Mouse (Mus musculus) myocyte (in vitro differentiated cells): Measurements from ENCODE around the gene Mvk. TPM values are rescaled to one million over a fixed set of nuclear protein-coding genes. Genes with fewer than 3 reads are reported as not detected.

Experiments used
- H3K27me3 ChIP-seq: one replicate; pipeline ENCODE4 v1.6.1; 2011; ENCODE audit not compliant: control insufficient read depth, insufficient read depth, insufficient read length
- H3K36me3 ChIP-seq: one replicate; pipeline ENCODE4 v1.6.1; 2011; ENCODE audit not compliant: control insufficient read depth, insufficient read depth
- H3K4me2 ChIP-seq: one replicate; pipeline ENCODE4 v1.6.1; 2011; ENCODE audit warnings: low read depth, control low read depth
- H3K4me3 ChIP-seq: one replicate; pipeline ENCODE4 v1.5.1; 2011; ENCODE audit warnings: mild to moderate bottlenecking, control low read depth, moderate library complexity
- H3K79me2 ChIP-seq: one replicate; pipeline ENCODE4 v1.6.1; 2011; ENCODE audit not compliant: control insufficient read depth, insufficient read depth
- H3ac ChIP-seq: one replicate; pipeline ENCODE4 v1.6.1; 2011; ENCODE audit not compliant: control insufficient read depth, insufficient read length
- CEBPB ChIP-seq: IDR thresholded peaks from 2 replicates; pipeline ENCODE4 v1.6.1; 2011; ENCODE audit warnings: mild to moderate bottlenecking, moderate library complexity; ENCODE audit not compliant: poor library complexity, insufficient read depth, severe bottlenecking
- E2F4 ChIP-seq: IDR thresholded peaks from one replicate; pipeline ENCODE4 v1.6.1; 2011; ENCODE audit warnings: mild to moderate bottlenecking, control low read depth, moderate library complexity; ENCODE audit not compliant: insufficient read depth
- MAX ChIP-seq: IDR thresholded peaks from one replicate; pipeline ENCODE4 v1.6.1; 2011; ENCODE audit warnings: low read depth, mild to moderate bottlenecking, control low read depth
- MYOD1 ChIP-seq, 3 experiments: IDR thresholded peaks; one replicate each; pipeline ENCODE4 v1.6.1; 2011; ENCODE audit warnings: control low read depth in 2 of 3, low read depth in 2 of 3, mild to moderate bottlenecking in 2 of 3, moderate library complexity in 1 of 3; ENCODE audit not compliant: insufficient read length in 2 of 3, control insufficient read depth in 1 of 3
- MYOG ChIP-seq, 3 experiments: IDR thresholded peaks; one replicate each; pipeline ENCODE4 v1.6.1; 2011; ENCODE audit warnings: control low read depth in 2 of 3, low read depth in 2 of 3, mild to moderate bottlenecking in 2 of 3; ENCODE audit not compliant: insufficient read length in 2 of 3, control insufficient read depth in 1 of 3, insufficient read depth in 1 of 3
- POLR2A ChIP-seq: IDR thresholded peaks from one replicate; pipeline ENCODE4 v1.6.1; 2011; ENCODE audit warnings: low read depth, mild to moderate bottlenecking, control low read depth, moderate library complexity; ENCODE audit not compliant: insufficient read length
- POLR2AphosphoS2 ChIP-seq: IDR thresholded peaks from one replicate; pipeline ENCODE4 v1.6.1; 2011; ENCODE audit warnings: low read depth, control low read depth; ENCODE audit not compliant: insufficient read length
- REST ChIP-seq: IDR thresholded peaks from one replicate; pipeline ENCODE4 v1.6.1; 2011; ENCODE audit warnings: mild to moderate bottlenecking, control low read depth, moderate library complexity; ENCODE audit not compliant: insufficient read depth, insufficient read length
- SRF ChIP-seq: IDR thresholded peaks from one replicate; pipeline ENCODE4 v1.6.1; 2011; ENCODE audit warnings: low read depth; ENCODE audit not compliant: control insufficient read depth, insufficient read length
- TCF12 ChIP-seq: IDR thresholded peaks from one replicate; pipeline ENCODE4 v1.6.1; 2011; ENCODE audit warnings: mild to moderate bottlenecking, control low read depth; ENCODE audit not compliant: poor library complexity, insufficient read depth, severe bottlenecking
- TCF3 ChIP-seq: IDR thresholded peaks from one replicate; pipeline ENCODE4 v1.6.1; 2011; ENCODE audit warnings: low read depth, control low read depth; ENCODE audit not compliant: insufficient read length
- USF1 ChIP-seq: IDR thresholded peaks from one replicate; pipeline ENCODE4 v1.6.1; 2011; ENCODE audit warnings: low read depth, mild to moderate bottlenecking, control low read depth, moderate library complexity
- polyA plus RNA-seq: library from polyadenylated mRNA; unstranded; fragments of >200 nt; fragmentation: generic; extraction: Trizol; gene quantifications from one replicate; pipeline ENCODE4 v1.2.1, GENCODE M21; 2012; ENCODE audit warnings: missing spikeins

The Mvk gene
- polyA plus RNA-seq, 1 experiment = 56.6 TPM

GRCm38 (mm10) chr5:114464561-114464960 is 20.5 kb downstream of the Mvk start:
- H3K36me3 ChIP-seq = no peaks in the 10 kb centered on the region
- H3K27me3 ChIP-seq = peaks cover 23% of the 10 kb centered on the region
- H3K4me3 ChIP-seq = no peak overlapping the region
- TF ChIP-seq MYOG (IDR thresholded peaks at IDR 0.05; ENCODE audit: control insufficient read depth in 1 of 3, insufficient read depth in 1 of 3, insufficient read length in 2 of 3, low read depth in 2 of 3) (no peak), REST (no peak), MYOD1 (IDR thresholded peaks at IDR 0.05; ENCODE audit: control insufficient read depth in 1 of 3, insufficient read length in 2 of 3, low read depth in 2 of 3) (no peak), SRF (no peak), USF1 (no peak), TCF3 (no peak), E2F4 (no peak), POLR2A (no peak), MAX (no peak), CEBPB (no peak), TCF12 (no peak), POLR2AphosphoS2 (no peak)
- no peaks in the 10 kb centered on the region for H3K79me2 ChIP-seq
- H3K4me2 ChIP-seq = no peak overlapping the region
- no peak overlapping the region for H3ac ChIP-seq

DNA sequence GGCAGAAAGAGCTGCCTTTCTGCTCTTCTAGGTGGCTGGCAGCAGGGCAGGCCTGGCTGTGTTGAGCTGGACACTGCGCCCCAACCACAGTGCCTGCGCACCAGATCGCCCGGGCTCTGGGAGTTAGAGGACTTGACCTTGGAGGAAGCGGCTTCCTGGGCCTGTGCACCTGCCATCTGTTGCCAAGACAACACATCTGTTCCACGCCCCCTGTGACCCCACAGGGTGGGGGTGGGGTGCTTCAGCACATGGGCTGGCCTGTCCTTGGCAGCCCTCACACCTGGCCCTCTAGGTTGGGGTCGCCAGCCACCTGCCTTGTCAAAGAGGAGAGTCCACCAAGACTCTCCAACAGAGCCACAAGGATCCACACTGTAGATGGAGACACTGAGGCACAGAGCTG is 21.6 kb downstream of the Mvk start:
- no peak overlapping the region for H3ac ChIP-seq
- TF ChIP-seq USF1 = no peak
- TF ChIP-seq REST = no peak
- H3K36me3 ChIP-seq = no peaks in the 10 kb centered on the region
- peaks cover 24% of the 10 kb centered on the region for H3K27me3 ChIP-seq
- no peak overlapping the region for H3K4me3 ChIP-seq
- H3K4me2 ChIP-seq = no peak overlapping the region
- H3K79me2 ChIP-seq = no peaks in the 10 kb centered on the region

DNA sequence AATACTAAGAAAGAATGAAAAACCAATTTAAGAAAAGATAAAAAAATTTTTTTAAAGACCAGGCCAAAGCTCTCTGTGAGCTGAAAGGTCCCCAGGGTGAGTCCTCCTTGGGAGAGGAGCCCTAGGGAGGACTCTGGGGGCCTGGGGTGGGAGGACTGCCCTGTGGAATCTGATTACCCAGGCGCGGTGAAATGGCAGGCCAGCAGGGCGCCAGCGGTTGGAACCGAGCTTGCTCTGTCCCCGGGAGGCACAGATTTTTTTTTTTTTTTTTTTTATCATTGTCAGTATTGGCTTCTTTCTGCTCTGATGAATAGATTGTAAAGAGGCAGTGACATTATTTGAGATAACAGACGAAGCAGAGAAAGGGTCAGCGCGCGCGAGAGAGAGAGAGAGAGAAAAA is 22.9 kb downstream of the Mvk start:
- Histone ChIP-seq H3K36me3 (no peaks in the 10 kb centered on the region), H3K4me3 (no peak overlapping the region), H3K79me2 (no peaks in the 10 kb centered on the region), H3ac (no peak overlapping the region), H3K4me2 (no peak overlapping the region), H3K27me3 (peaks cover 24% of the 10 kb centered on the region)
- no peak for TF ChIP-seq MAX

GRCm38 (mm10) chr5:114467430-114467829 is 23.4 kb downstream of the Mvk start:
- H3ac ChIP-seq = no peak overlapping the region
- H3K27me3 ChIP-seq = peaks cover 27% of the 10 kb centered on the region
- no peak overlapping the region for H3K4me2 ChIP-seq
- no peak overlapping the region for H3K4me3 ChIP-seq
- H3K36me3 ChIP-seq = no peaks in the 10 kb centered on the region
- TF ChIP-seq TCF3 = no peak
- no peak for TF ChIP-seq E2F4
- TF ChIP-seq POLR2A = no peak
- TF ChIP-seq REST = no peak
- TF ChIP-seq SRF = no peak
- TF ChIP-seq TCF12 = no peak
- no peak for TF ChIP-seq MYOD1 (IDR thresholded peaks at IDR 0.05; ENCODE audit: control insufficient read depth in 1 of 3, insufficient read length in 2 of 3, low read depth in 2 of 3)
- TF ChIP-seq POLR2AphosphoS2 = no peak
- TF ChIP-seq MAX = no peak
- no peak for TF ChIP-seq MYOG (IDR thresholded peaks at IDR 0.05; ENCODE audit: control insufficient read depth in 1 of 3, insufficient read depth in 1 of 3, insufficient read length in 2 of 3, low read depth in 2 of 3)
- no peak for TF ChIP-seq USF1
- TF ChIP-seq CEBPB = no peak
- H3K79me2 ChIP-seq = no peaks in the 10 kb centered on the region

GRCm38 (mm10) chr5:114468007-114468406 is 23.9 kb downstream of the Mvk start:
- no peaks in the 10 kb centered on the region for H3K36me3 ChIP-seq
- H3K4me3 ChIP-seq = no peak overlapping the region
- no peak overlapping the region for H3K4me2 ChIP-seq
- no peak overlapping the region for H3ac ChIP-seq
- no peak for TF ChIP-seq E2F4
- no peak for TF ChIP-seq SRF
- no peak for TF ChIP-seq USF1
- TF ChIP-seq CEBPB = no peak
- no peak for TF ChIP-seq TCF3
- TF ChIP-seq MYOG (IDR thresholded peaks at IDR 0.05; ENCODE audit: control insufficient read depth in 1 of 3, insufficient read depth in 1 of 3, insufficient read length in 2 of 3, low read depth in 2 of 3) = no peak
- no peak for TF ChIP-seq MAX
- TF ChIP-seq REST = no peak
- H3K27me3 ChIP-seq = peaks cover 28% of the 10 kb centered on the region
- H3K79me2 ChIP-seq = no peaks in the 10 kb centered on the region

- Histone ChIP-seq H3K4me3 (no peak overlapping the region), H3ac (no peak overlapping the region), H3K4me2 (no peak overlapping the region), H3K79me2 (no peaks in the 10 kb centered on the region), H3K36me3 (no peaks in the 10 kb centered on the region), H3K27me3 (peaks cover 45% of the 10 kb centered on the region)
- TF ChIP-seq USF1 (no peak), E2F4 (no peak), MYOG (IDR thresholded peaks at IDR 0.05; ENCODE audit: control insufficient read depth in 1 of 3, insufficient read depth in 1 of 3, insufficient read length in 2 of 3, low read depth in 2 of 3) (no peak), POLR2AphosphoS2 (no peak), MAX (no peak), TCF12 (no peak), TCF3 (no peak), CEBPB (no peak), REST (no peak), MYOD1 (IDR thresholded peaks at IDR 0.05; ENCODE audit: control insufficient read depth in 1 of 3, insufficient read length in 2 of 3, low read depth in 2 of 3) (no peak), POLR2A (no peak)
Observed at GRCm38 (mm10) chr5:114470359-114470758, 26.3 kb downstream of the Mvk start.
